Mouse (Mus musculus) testis, adult 2 months (tissue): ENCODE measurements around the gene Ypel2. TPM values are rescaled to one million over a fixed set of nuclear protein-coding genes. Genes with fewer than 3 reads are reported as not detected.

Source experiments
- H3K27ac ChIP-seq: fragments of 200-500 bp; 2 replicates; pipeline ENCODE4 v1.5.1; 2012; ENCODE audit warnings: low read depth, low read length; ENCODE audit not compliant: control insufficient read depth, insufficient read depth
- H3K27me3 ChIP-seq: fragments of 200-500 bp; 2 replicates; pipeline ENCODE4 v1.6.1; 2012; ENCODE audit warnings: mild to moderate bottlenecking, low read length, moderate library complexity; ENCODE audit not compliant: control insufficient read depth, insufficient read depth
- H3K36me3 ChIP-seq: fragments of 200-500 bp; 2 replicates; pipeline ENCODE4 v1.6.1; 2012; ENCODE audit warnings: mild to moderate bottlenecking, low read length; ENCODE audit not compliant: control insufficient read depth, insufficient read depth
- H3K4me1 ChIP-seq: fragments of 200-500 bp; 2 replicates; pipeline ENCODE4 v1.6.1; 2012; ENCODE audit warnings: low read length; ENCODE audit not compliant: control insufficient read depth, insufficient read depth
- H3K4me3 ChIP-seq: fragments of 200-500 bp; 2 replicates; pipeline ENCODE4 v1.5.1; 2012; ENCODE audit warnings: low read depth, mild to moderate bottlenecking, low read length, moderate library complexity, mixed read lengths; ENCODE audit not compliant: control insufficient read depth
- CTCF ChIP-seq: fragments of 200-500 bp; IDR thresholded peaks from 2 replicates; pipeline ENCODE4 v1.5.1; 2012; ENCODE audit warnings: low read depth, mild to moderate bottlenecking, inconsistent platforms, low read length, moderate library complexity; ENCODE audit not compliant: control insufficient read depth, insufficient read depth, insufficient replicate concordance
- POLR2A ChIP-seq: fragments of 200-500 bp; IDR thresholded peaks from 2 replicates; pipeline ENCODE4 v1.6.1; 2012; ENCODE audit warnings: low read depth, mild to moderate bottlenecking, inconsistent platforms, low read length, moderate library complexity; ENCODE audit not compliant: control insufficient read depth
- polyA plus RNA-seq: library from polyadenylated mRNA; depleted of rRNA; stranded (reverse); fragments of >200 nt; gene quantifications from 2 replicates; pipeline ENCODE4 v1.2.3, GENCODE M21; 2012

The Ypel2 gene
- polyA plus RNA-seq, 1 experiment = 1.5 TPM

- H3K36me3 ChIP-seq = no peaks in the 10 kb centered on the region
- H3K4me3 ChIP-seq = no peak overlapping the region
- TF ChIP-seq POLR2A = no peak
- no peak for TF ChIP-seq CTCF
- H3K27ac ChIP-seq = no peak overlapping the region
- H3K27me3 ChIP-seq = no peaks in the 10 kb centered on the region
- peaks cover 14% of the 10 kb centered on the region for H3K4me1 ChIP-seq
Observed at GRCm38 (mm10) chr11:86994791-86995624, 1.5 kb upstream of the Ypel2 start.

GRCm38 (mm10) chr11:86994330-86994729, 823 bp upstream of the Ypel2 start:
- Histone ChIP-seq H3K4me1 (peaks cover 14% of the 10 kb centered on the region), H3K27me3 (no peaks in the 10 kb centered on the region), H3K36me3 (no peaks in the 10 kb centered on the region), H3K4me3 (no peak overlapping the region), H3K27ac (no peak overlapping the region; the same call in 1 of the 2 replicates)
- TF ChIP-seq CTCF (no peak), POLR2A (no peak)

DNA sequence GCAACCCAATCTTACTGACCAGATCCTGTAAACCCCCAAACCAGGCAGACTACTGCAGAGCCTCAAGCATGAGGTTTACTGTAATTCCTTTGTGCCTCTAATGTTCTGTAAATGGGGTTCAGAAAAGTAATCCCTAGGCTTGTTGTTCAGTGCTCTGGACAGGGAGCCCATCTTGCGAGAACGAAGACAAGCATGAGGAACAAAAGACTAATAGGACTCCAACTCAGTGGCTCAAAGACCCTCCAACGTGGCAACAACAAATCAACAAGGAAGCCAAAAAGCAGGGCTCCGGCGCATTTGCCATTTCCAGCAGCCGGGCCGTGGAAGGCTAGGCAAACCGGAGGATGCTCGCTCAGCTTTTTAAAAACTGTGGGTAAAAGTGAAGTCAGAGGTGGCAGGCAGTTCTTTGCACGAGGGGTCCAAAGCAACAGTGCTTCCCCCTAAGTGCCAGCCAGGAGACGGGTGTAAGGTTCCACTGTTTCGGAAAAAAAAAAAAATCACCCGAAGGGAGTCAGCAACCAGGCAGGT, 982 bp downstream of the Ypel2 start:
- TF ChIP-seq POLR2A (no peak), CTCF (no peak)
- Histone ChIP-seq H3K4me3 (peak overlapping the region; percentile 91), H3K4me1 (peaks cover 14% of the 10 kb centered on the region), H3K27me3 (no peaks in the 10 kb centered on the region), H3K27ac (peak overlapping the region; percentile 65), H3K36me3 (no peaks in the 10 kb centered on the region)

- Histone ChIP-seq H3K4me3 (no peak overlapping the region), H3K27me3 (no peaks in the 10 kb centered on the region), H3K27ac (no peak overlapping the region), H3K4me1 (peaks cover 14% of the 10 kb centered on the region), H3K36me3 (no peaks in the 10 kb centered on the region)
- no peak for TF ChIP-seq POLR2A
- TF ChIP-seq CTCF = no peak
Observed at GRCm38 (mm10) chr11:86991241-86991640, 2.3 kb downstream of the Ypel2 start.

- Histone ChIP-seq H3K4me1 (peaks cover 14% of the 10 kb centered on the region), H3K36me3 (no peaks in the 10 kb centered on the region), H3K27ac (no peak overlapping the region), H3K27me3 (no peaks in the 10 kb centered on the region), H3K4me3 (no peak overlapping the region)
- no peak for TF ChIP-seq POLR2A
- TF ChIP-seq CTCF = no peak
Observed at GRCm38 (mm10) chr11:86990309-86990708, 3.2 kb downstream of the Ypel2 start.

DNA sequence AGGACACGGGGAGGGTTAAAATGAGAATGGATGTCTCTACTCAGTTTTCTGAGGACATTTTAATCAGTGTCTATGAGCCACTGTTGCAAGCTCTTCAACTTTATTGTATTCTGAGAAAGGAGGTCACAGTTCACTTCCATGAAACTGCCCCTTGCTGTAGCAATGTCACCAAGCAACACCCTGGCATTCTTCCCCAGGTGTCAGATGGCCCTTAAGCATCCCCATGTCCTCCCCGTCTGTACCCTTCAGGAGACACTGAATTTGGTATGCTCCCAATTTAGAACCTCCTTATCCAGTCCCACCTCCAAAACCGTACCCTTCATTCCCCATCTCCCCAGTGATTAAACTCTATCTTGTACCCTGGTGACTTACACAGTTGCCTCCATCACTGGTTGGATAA, 8.5 kb downstream of the Ypel2 start:
- Histone ChIP-seq H3K27ac (no peak overlapping the region), H3K4me3 (no peak overlapping the region), H3K36me3 (no peaks in the 10 kb centered on the region), H3K4me1 (no peaks in the 10 kb centered on the region), H3K27me3 (no peaks in the 10 kb centered on the region)
- TF ChIP-seq POLR2A (no peak), CTCF (no peak)

- no peak for TF ChIP-seq CTCF
- no peak for TF ChIP-seq POLR2A
- H3K36me3 ChIP-seq = no peaks in the 10 kb centered on the region
- H3K27me3 ChIP-seq = no peaks in the 10 kb centered on the region
- no peak overlapping the region for H3K27ac ChIP-seq
- H3K4me1 ChIP-seq = no peaks in the 10 kb centered on the region
- no peak overlapping the region for H3K4me3 ChIP-seq
Observed at GRCm38 (mm10) chr11:86983056-86983455, 10.5 kb downstream of the Ypel2 start.
